Mouse (Mus musculus) stomach, postnatal 0 days (tissue): ENCODE measurements around the gene Ngef. TPM values are rescaled to one million over a fixed set of nuclear protein-coding genes. Genes with fewer than 3 reads are reported as not detected.
A peak's percentile ranks its signal among the peaks of the same experiment; 100 is the strongest.

ENCODE experiments used
- ATAC-seq: fragments of 200-750 bp; cut with Nextera tagmentation; 2 replicates; pipeline ENCODE4 v1.8.0; 2017; ENCODE audit not compliant: low FRiP score, low TSS enrichment
- DNase-seq: peaks from one replicate; pipeline ENCODE4 v3.0.0-alpha.2; 2016; ENCODE audit warnings: low spot score
- H3K27ac ChIP-seq: fragments of 300-500 bp; sonication (generic); replicated peaks from 2 replicates; pipeline ENCODE4 v1.5.1; 2014; ENCODE audit warnings: mild to moderate bottlenecking, control low read depth
- H3K27me3 ChIP-seq: fragments of 300-500 bp; sonication (generic); 2 replicates; pipeline ENCODE4 v1.6.1; 2014; ENCODE audit warnings: low read length; ENCODE audit not compliant: control insufficient read depth, insufficient read depth
- H3K36me3 ChIP-seq: fragments of 300-500 bp; sonication (generic); 2 replicates; pipeline ENCODE4 v1.6.1; 2014; ENCODE audit warnings: low read length, mixed read lengths; ENCODE audit not compliant: control insufficient read depth, insufficient read depth
- H3K4me1 ChIP-seq: fragments of 300-500 bp; sonication (generic); replicated peaks from 2 replicates; pipeline ENCODE4 v1.6.1; 2014; ENCODE audit warnings: antibody characterized with exemption; ENCODE audit not compliant: control insufficient read depth, insufficient read depth
- H3K4me2 ChIP-seq: fragments of 300-500 bp; sonication (generic); replicated peaks from 2 replicates; pipeline ENCODE4 v1.6.1; 2014; ENCODE audit warnings: low read depth, mild to moderate bottlenecking, control low read depth, moderate library complexity
- H3K4me3 ChIP-seq: fragments of 300-500 bp; sonication (generic); 2 replicates; pipeline ENCODE4 v1.5.1; 2014; ENCODE audit warnings: low read depth, low read length, control low read depth
- H3K9ac ChIP-seq: fragments of 300-500 bp; sonication (generic); 2 replicates; pipeline ENCODE4 v1.6.1; 2014; ENCODE audit warnings: mild to moderate bottlenecking, low read length, control low read depth, mixed read lengths
- H3K9me3 ChIP-seq: fragments of 300-500 bp; sonication (generic); 2 replicates; pipeline ENCODE4 v1.6.1; 2016; ENCODE audit warnings: low read length; ENCODE audit not compliant: control insufficient read depth
- CTCF ChIP-seq: IDR thresholded peaks from 2 replicates; pipeline ENCODE4 v1.5.1; 2016; ENCODE audit warnings: antibody characterized with exemption, low read depth, mild to moderate bottlenecking, moderate library complexity
- EP300 ChIP-seq: optimal IDR thresholded peaks from 2 replicates; pipeline ENCODE3; 2016; ENCODE audit warnings: antibody characterized with exemption
- WGBS: fragments of 180-500 bp; shearing (Covaris S2); extraction: QIAGEN DNeasy Blood & Tissue Kit; methylation state at CpG from one replicate; pipeline ENCODE4 v1.1.7; 2014; 5-methylcytosine and 5-hydroxymethylcytosine counted together
- polyA plus RNA-seq: library from polyadenylated mRNA; unstranded; fragments of >200 nt; fragmentation: Nextera tagmentation; extraction: Ambion mirVana; gene quantifications from 2 replicates; pipeline ENCODE4 v1.2.1, GENCODE M21; 2015

Ngef gene
- polyA plus RNA-seq, 1 experiment from 2014 or later, result 8.7 TPM

- H3K4me1 ChIP-seq, result peaks cover 3% of the 10 kb centered on the region; the same call in 1 of the 2 replicates
- no peak overlapping the region for H3K27ac ChIP-seq
- ATAC-seq (no peak), DNase-seq (no peak)
- H3K4me3 ChIP-seq, result no peak overlapping the region
- no peak for TF ChIP-seq EP300
- TF ChIP-seq CTCF, result no peak
- no peaks in the 10 kb centered on the region for H3K27me3 ChIP-seq
- no peaks in the 10 kb centered on the region for H3K9me3 ChIP-seq
- no peak overlapping the region for H3K4me2 ChIP-seq
- H3K36me3 ChIP-seq, result no peaks in the 10 kb centered on the region
- WGBS, result 83% methylated on average over 3 of the region's 3 CpGs
- no peak overlapping the region for H3K9ac ChIP-seq
Observed at GRCm38 (mm10) chr1:87562967-87563366, 10.7 kb downstream of the Ngef start.

- WGBS, result 54% methylated on average over 1 of the region's 1 CpGs
- H3K4me1 ChIP-seq, result no peaks in the 10 kb centered on the region
- H3K9me3 ChIP-seq, result no peaks in the 10 kb centered on the region
- no peak for DNase-seq
- H3K9ac ChIP-seq, result no peak overlapping the region
- TF ChIP-seq CTCF (no peak), EP300 (no peak)
- no peak for ATAC-seq
- no peak overlapping the region for H3K4me2 ChIP-seq
- H3K27me3 ChIP-seq, result no peaks in the 10 kb centered on the region
- H3K36me3 ChIP-seq, result no peaks in the 10 kb centered on the region
- no peak overlapping the region for H3K27ac ChIP-seq
- H3K4me3 ChIP-seq, result no peak overlapping the region
Observed at GRCm38 (mm10) chr1:87553586-87553985, 20.1 kb downstream of the Ngef start.

GRCm38 (mm10) chr1:87551008-87551407, 22.7 kb downstream of the Ngef start:
- 81% methylated on average over 3 of the region's 3 CpGs for WGBS
- H3K4me2 ChIP-seq, result no peak overlapping the region
- DNase-seq, result peak; percentile 87
- no peaks in the 10 kb centered on the region for H3K4me1 ChIP-seq
- H3K27me3 ChIP-seq, result no peaks in the 10 kb centered on the region
- no peak overlapping the region for H3K9ac ChIP-seq
- no peaks in the 10 kb centered on the region for H3K36me3 ChIP-seq
- TF ChIP-seq EP300 (no peak), CTCF (no peak)
- peak; percentile 98 for ATAC-seq
- H3K4me3 ChIP-seq, result no peak overlapping the region
- H3K27ac ChIP-seq, result peak overlapping the region; percentile 53; the same call in 1 of the 2 replicates
- H3K9me3 ChIP-seq, result no peaks in the 10 kb centered on the region

- Histone ChIP-seq H3K4me2 (no peak overlapping the region), H3K36me3 (no peaks in the 10 kb centered on the region), H3K4me1 (no peaks in the 10 kb centered on the region), H3K4me3 (no peak overlapping the region), H3K9me3 (no peaks in the 10 kb centered on the region), H3K9ac (no peak overlapping the region), H3K27me3 (no peaks in the 10 kb centered on the region), H3K27ac (no peak overlapping the region)
- WGBS, result 30% methylated on average over 7 of the region's 7 CpGs
- no peak for DNase-seq
- TF ChIP-seq CTCF (peak; percentile 74), EP300 (no peak)
- ATAC-seq, result no peak
Observed at GRCm38 (mm10) chr1:87541614-87542013, 32.1 kb downstream of the Ngef start.

GRCm38 (mm10) chr1:87537008-87537407, 36.7 kb downstream of the Ngef start:
- TF ChIP-seq EP300, result no peak
- no peak for TF ChIP-seq CTCF
- H3K36me3 ChIP-seq, result no peaks in the 10 kb centered on the region
- H3K9me3 ChIP-seq, result no peaks in the 10 kb centered on the region
- H3K4me3 ChIP-seq, result no peak overlapping the region
- H3K27me3 ChIP-seq, result no peaks in the 10 kb centered on the region
- DNase-seq (no peak), ATAC-seq (no peak)
- no peak overlapping the region for H3K27ac ChIP-seq
- WGBS, result 100% methylated on average over 1 of the region's 1 CpGs
- H3K4me2 ChIP-seq, result no peak overlapping the region
- H3K9ac ChIP-seq, result no peak overlapping the region
- H3K4me1 ChIP-seq, result no peaks in the 10 kb centered on the region

GRCm38 (mm10) chr1:87534118-87534517, 39.6 kb downstream of the Ngef start:
- H3K4me2 ChIP-seq, result no peak overlapping the region
- H3K9me3 ChIP-seq, result no peaks in the 10 kb centered on the region
- no peak overlapping the region for H3K9ac ChIP-seq
- no peak overlapping the region for H3K4me3 ChIP-seq
- no peaks in the 10 kb centered on the region for H3K4me1 ChIP-seq
- no peak for DNase-seq
- no peaks in the 10 kb centered on the region for H3K27me3 ChIP-seq
- H3K36me3 ChIP-seq, result no peaks in the 10 kb centered on the region
- H3K27ac ChIP-seq, result no peak overlapping the region
- ATAC-seq, result no peak
- TF ChIP-seq CTCF (no peak), EP300 (no peak)
- 83% methylated on average over 3 of the region's 3 CpGs for WGBS
